ENCODE assay signal across 12 mouse cellular contexts in genomic region chr17:35190096-35190495, GRCm38 (mm10). TPM values are rescaled to one million over a fixed set of nuclear protein-coding genes. Genes with fewer than 3 reads are reported as not detected.
DNase-seq lines count a peak whose midpoint lies in the region; ATAC-seq lines count a peak whose summit lies in the region.
"Had no signal": no experiment of that assay in that cellular context is flagged by ENCODE, and none has a peak within 500 bp of the region (broad histone marks: within the 10 kb centered on the region; RNA-seq: fewer than 3 reads in every experiment).

No protein-coding gene starts in this region.

- 0 out of 2 replicates have a peak, but pooled peaks have one; percentile 6 for ATAC-seq in granulocyte monocyte progenitor cell, adult 5-6 weeks (replicated peaks; ENCODE audit: poor library complexity, severe bottlenecking)
- ATAC-seq: intestine, postnatal 0 days; midbrain, embryonic 13.5 days had no signal

- peak; percentile 33 for DNase-seq in 3T3-L1 (ENCODE audit: low read depth, low spot score)
- peak; percentile 78 for DNase-seq in CD4-positive helper T cell, adult 2 months (ENCODE audit: low read depth, low spot score)
- peak; percentile 61 to 63 for DNase-seq in natural killer cell, adult 2 months (ENCODE audit: low spot score in 2 of 2)
- no peak for DNase-seq in embryo, embryonic 10 days (ENCODE audit: low spot score)
- DNase-seq in frontal cortex, postnatal 14 days (ENCODE audit: low spot score in 2 of 2), result no peak
- DNase-seq in adrenal gland, postnatal 25 days, result no peak
- DNase-seq: adrenal gland, postnatal 14 days; cerebellum, postnatal 10 days; layer of hippocampus, adult 9-11 months had no signal

RNA-seq across cellular contexts. Expression of gene Lst1, which starts 1.9 kb away (rescaled TPM):
- 78.7 and 89.0 TPM in 2 replicates for total RNA-seq in granulocyte monocyte progenitor cell, adult 5-6 weeks (2014; fragmentation: Nextera tagmentation)
- total RNA-seq in granulocyte monocyte progenitor cell, adult 5-6 weeks (2017), result 55.5 and 115 TPM in 2 replicates
- total RNA-seq in adrenal gland, postnatal 25 days (2021), result 5.2 TPM in 1 of 2 replicates, not detected in the other

RNA-seq across cellular contexts. Expression of gene Ltb, which starts 4.1 kb away (rescaled TPM):
- total RNA-seq in granulocyte monocyte progenitor cell, adult 5-6 weeks (2014; fragmentation: Nextera tagmentation), result 1.6 TPM in 1 of 2 replicates, not detected in the other
- 0.41 and 0.99 TPM in 2 replicates for total RNA-seq in granulocyte monocyte progenitor cell, adult 5-6 weeks (2017)
- 2.8 and 8.5 TPM in 2 replicates for total RNA-seq in adrenal gland, postnatal 25 days (2021)

RNA-seq across cellular contexts. Expression of gene Tnf, which starts 11.7 kb away (rescaled TPM):
- total RNA-seq in granulocyte monocyte progenitor cell, adult 5-6 weeks (2014; fragmentation: Nextera tagmentation), result 5.9 and 12.2 TPM in 2 replicates
- total RNA-seq in granulocyte monocyte progenitor cell, adult 5-6 weeks (2017), result 13.1 and 15.2 TPM in 2 replicates
- total RNA-seq in adrenal gland, postnatal 25 days (2021), result 0.58 and 0.76 TPM in 2 replicates

RNA-seq across cellular contexts. Expression of gene Aif1, which starts 14.2 kb away (rescaled TPM):
- 15.1 and 20.8 TPM in 2 replicates for total RNA-seq in granulocyte monocyte progenitor cell, adult 5-6 weeks (2014; fragmentation: Nextera tagmentation)
- total RNA-seq in granulocyte monocyte progenitor cell, adult 5-6 weeks (2017), result 7.8 and 14.3 TPM in 2 replicates
- 2.3 and 3.0 TPM in 2 replicates for total RNA-seq in adrenal gland, postnatal 25 days (2021)

RNA-seq across cellular contexts. Expression of gene Lta, which starts 15.1 kb away (rescaled TPM):
- total RNA-seq in granulocyte monocyte progenitor cell, adult 5-6 weeks (2014; fragmentation: Nextera tagmentation), result not detected in 2 replicates
- total RNA-seq in granulocyte monocyte progenitor cell, adult 5-6 weeks (2017), result not detected in 2 replicates
- total RNA-seq in adrenal gland, postnatal 25 days (2021), result 0.30 TPM in 1 of 2 replicates, not detected in the other

Comparison
In these comparisons a context has a peak if more than half of its experiments do, and no peak if none do; other contexts are left out.
1. DNase-seq: peak in 3T3-L1 (single experiment), CD4-positive helper T cell, adult 2 months (single experiment) and natural killer cell, adult 2 months (2 of 2); none in embryo, embryonic 10 days (single experiment), frontal cortex, postnatal 14 days (0 of 2) and adrenal gland, postnatal 25 days (single experiment).